Mouse (Mus musculus): Measurements from ENCODE around the gene Lrrc8b.

Gene Lrrc8b

GRCm38 (mm10) chr5:105418851-105419250, 3.3 kb downstream of the Lrrc8b start:
- DNase-seq (ENCODE audit: low read depth, low spot score), result no peak

- DNase-seq (ENCODE audit: low read depth, low spot score), result no peak
These were observed 10.0 kb downstream of the Lrrc8b start for GRCm38 (mm10) chr5:105425587-105425986.

GRCm38 (mm10) chr5:105427326-105427725, 11.8 kb downstream of the Lrrc8b start:
- DNase-seq (ENCODE audit: low read depth, low spot score), result no peak

GRCm38 (mm10) chr5:105428265-105428974, 12.8 kb downstream of the Lrrc8b start:
- DNase-seq (ENCODE audit: low read depth, low spot score), result peak; percentile 86

GRCm38 (mm10) chr5:105430148-105430547, 14.6 kb downstream of the Lrrc8b start:
- DNase-seq (ENCODE audit: low read depth, low spot score), result no peak

- DNase-seq (ENCODE audit: low read depth, low spot score), result no peak
These were observed 24.0 kb downstream of the Lrrc8b start for GRCm38 (mm10) chr5:105439608-105440007.

- DNase-seq (ENCODE audit: low read depth, low spot score), result peak; percentile 59
These were observed 25.5 kb downstream of the Lrrc8b start for GRCm38 (mm10) chr5:105440992-105441535.

GRCm38 (mm10) chr5:105442212-105443000, 26.8 kb downstream of the Lrrc8b start:
- DNase-seq (ENCODE audit: low read depth, low spot score), result peak; percentile 35

- DNase-seq (ENCODE audit: low read depth, low spot score), result no peak
These were observed 27.7 kb downstream of the Lrrc8b start for GRCm38 (mm10) chr5:105443057-105443815.

GRCm38 (mm10) chr5:105445686-105446085, 30.1 kb downstream of the Lrrc8b start:
- no peak for DNase-seq (ENCODE audit: low read depth, low spot score)

- no peak for DNase-seq (ENCODE audit: low read depth, low spot score)
These were observed 38.5 kb downstream of the Lrrc8b start for GRCm38 (mm10) chr5:105454105-105454504.

- DNase-seq (ENCODE audit: low read depth, low spot score), result peak; percentile 52
These were observed 43.5 kb downstream of the Lrrc8b start for GRCm38 (mm10) chr5:105459077-105459476.

GRCm38 (mm10) chr5:105460551-105460950, 45.0 kb downstream of the Lrrc8b start:
- DNase-seq (ENCODE audit: low read depth, low spot score), result no peak

GRCm38 (mm10) chr5:105461076-105461475, 45.5 kb downstream of the Lrrc8b start:
- DNase-seq (ENCODE audit: low read depth, low spot score), result no peak

GRCm38 (mm10) chr5:105464671-105465070, 49.1 kb downstream of the Lrrc8b start:
- no peak for DNase-seq (ENCODE audit: low read depth, low spot score)

GRCm38 (mm10) chr5:105465550-105465949, 50.0 kb downstream of the Lrrc8b start:
- no peak for DNase-seq (ENCODE audit: low read depth, low spot score)

GRCm38 (mm10) chr5:105466471-105466902, 50.9 kb downstream of the Lrrc8b start:
- peak; percentile 91 for DNase-seq (ENCODE audit: low read depth, low spot score)

- peak; percentile 87 for DNase-seq (ENCODE audit: low read depth, low spot score)
These were observed 51.7 kb downstream of the Lrrc8b start for GRCm38 (mm10) chr5:105467271-105467670.

GRCm38 (mm10) chr5:105472983-105473705, 57.6 kb downstream of the Lrrc8b start:
- no peak for DNase-seq (ENCODE audit: low read depth, low spot score)

GRCm38 (mm10) chr5:105477527-105477926, 62.0 kb downstream of the Lrrc8b start:
- DNase-seq (ENCODE audit: low read depth, low spot score), result no peak

GRCm38 (mm10) chr5:105479673-105480072, 64.1 kb downstream of the Lrrc8b start:
- DNase-seq (ENCODE audit: low read depth, low spot score), result no peak

Measured in brain, adult 2 months (tissue).